Mouse (Mus musculus): ENCODE measurements at regions not wholly inside any gene's neighbourhood (a gene's known extent, or its start where the extent isn't known, plus 50 kb on each side); places are given as distances from the start of the nearest gene placed in this dataset.

GRCm38 (mm10) chr3:78919407-78919806, 366.9 kb downstream of the Rapgef2 start:
- H3K27ac ChIP-seq (ENCODE audit: low read length) = peak overlapping the region; percentile 2; the same call in 1 of the 2 replicates
- no peaks in the 10 kb centered on the region for H3K9me3 ChIP-seq (ENCODE audit: control insufficient read depth, low read length)
- H3K27me3 ChIP-seq (replicated peaks; ENCODE audit: control insufficient read depth, insufficient read depth, low read length) = no peaks in the 10 kb centered on the region
- WGBS = 10% methylated on average over 12 of the region's 12 CpGs
- H3K4me2 ChIP-seq (ENCODE audit: low read length) = peak overlapping the region; percentile 58
- ATAC-seq = peak; percentile 83
- no peaks in the 10 kb centered on the region for H3K36me3 ChIP-seq (ENCODE audit: control insufficient read depth, insufficient read depth)
- H3K4me3 ChIP-seq (replicated peaks; ENCODE audit: low read length) = peak overlapping the region; percentile 18; the same call in 1 of the 2 replicates
- no peak overlapping the region; the same call in 1 of the 2 replicates for H3K9ac ChIP-seq (replicated peaks; ENCODE audit: low read depth, low read length)
- H3K4me1 ChIP-seq (replicated peaks; ENCODE audit: control insufficient read depth, insufficient read depth, low read length) = peaks cover 2% of the 10 kb centered on the region; the same call in 1 of the 2 replicates

- Histone ChIP-seq H3K9ac (replicated peaks; ENCODE audit: low read depth, low read length) (no peak overlapping the region), H3K4me2 (ENCODE audit: low read length) (no peak overlapping the region), H3K27me3 (replicated peaks; ENCODE audit: control insufficient read depth, insufficient read depth, low read length) (no peaks in the 10 kb centered on the region), H3K9me3 (ENCODE audit: control insufficient read depth, low read length) (no peaks in the 10 kb centered on the region), H3K4me3 (replicated peaks; ENCODE audit: low read length) (no peak overlapping the region), H3K36me3 (ENCODE audit: control insufficient read depth, insufficient read depth) (no peaks in the 10 kb centered on the region), H3K27ac (ENCODE audit: low read length) (no peak overlapping the region), H3K4me1 (replicated peaks; ENCODE audit: control insufficient read depth, insufficient read depth, low read length) (peaks cover 3% of the 10 kb centered on the region; the same call in 1 of the 2 replicates)
- 36% methylated on average over 1 of the region's 1 CpGs for WGBS
- ATAC-seq = peak; percentile 81
Observed at GRCm38 (mm10) chr3:78908196-78908844, 378.0 kb downstream of the Rapgef2 start.

GRCm38 (mm10) chr3:78907778-78908177, 378.5 kb downstream of the Rapgef2 start:
- WGBS = 61% methylated on average over 7 of the region's 7 CpGs
- Histone ChIP-seq H3K9ac (replicated peaks; ENCODE audit: low read depth, low read length) (no peak overlapping the region), H3K4me1 (replicated peaks; ENCODE audit: control insufficient read depth, insufficient read depth, low read length) (peaks cover 3% of the 10 kb centered on the region; the same call in 1 of the 2 replicates), H3K27ac (ENCODE audit: low read length) (no peak overlapping the region), H3K27me3 (replicated peaks; ENCODE audit: control insufficient read depth, insufficient read depth, low read length) (no peaks in the 10 kb centered on the region), H3K9me3 (ENCODE audit: control insufficient read depth, low read length) (no peaks in the 10 kb centered on the region), H3K4me2 (ENCODE audit: low read length) (no peak overlapping the region), H3K4me3 (replicated peaks; ENCODE audit: low read length) (no peak overlapping the region), H3K36me3 (ENCODE audit: control insufficient read depth, insufficient read depth) (no peaks in the 10 kb centered on the region)
- peak; percentile 26; the same call in 1 of the 2 replicates for ATAC-seq

DNA sequence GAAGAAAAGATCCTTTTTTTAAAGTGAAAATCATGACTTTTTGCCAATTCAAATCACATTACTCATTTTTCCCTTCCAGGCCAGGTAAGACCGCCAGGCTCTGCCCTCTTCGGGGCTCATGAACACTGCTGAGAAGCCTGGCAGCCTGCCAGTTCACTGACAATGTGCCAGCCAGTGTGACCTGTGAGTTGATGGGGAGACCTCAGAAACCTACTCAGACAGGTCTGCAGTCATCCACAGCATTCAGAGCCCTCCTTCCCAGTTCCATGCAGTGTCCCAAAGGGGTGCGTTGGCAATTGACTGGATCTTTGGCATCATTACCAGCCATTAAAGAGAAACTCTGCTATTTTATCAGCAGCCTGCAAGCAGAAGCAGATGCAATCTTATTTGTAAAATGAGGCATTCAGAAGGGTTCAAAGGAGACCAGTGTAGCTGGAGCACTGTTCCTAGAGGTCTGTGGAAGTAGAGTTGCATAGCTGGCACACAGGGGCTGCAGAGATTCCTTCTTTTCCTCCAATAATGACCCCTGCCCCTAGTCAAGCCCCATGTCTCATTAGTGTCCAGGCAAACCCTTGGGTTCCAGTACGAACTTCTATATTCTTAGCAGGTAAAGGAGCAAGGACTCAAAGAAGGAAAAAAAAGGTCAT, 384.4 kb downstream of the Rapgef2 start:
- no peak overlapping the region for H3K4me3 ChIP-seq (replicated peaks; ENCODE audit: low read length)
- WGBS = 18% methylated on average over 4 of the region's 4 CpGs
- no peaks in the 10 kb centered on the region for H3K9me3 ChIP-seq (ENCODE audit: control insufficient read depth, low read length)
- peaks cover 11% of the 10 kb centered on the region for H3K4me1 ChIP-seq (replicated peaks; ENCODE audit: control insufficient read depth, insufficient read depth, low read length)
- peak; percentile 76 for ATAC-seq
- H3K27me3 ChIP-seq (replicated peaks; ENCODE audit: control insufficient read depth, insufficient read depth, low read length) = no peaks in the 10 kb centered on the region
- H3K36me3 ChIP-seq (ENCODE audit: control insufficient read depth, insufficient read depth) = no peaks in the 10 kb centered on the region
- H3K27ac ChIP-seq (ENCODE audit: low read length) = no peak overlapping the region
- H3K9ac ChIP-seq (replicated peaks; ENCODE audit: low read depth, low read length) = no peak overlapping the region
- H3K4me2 ChIP-seq (ENCODE audit: low read length) = 0 out of 2 replicates have a peak overlapping the region, but pooled peaks have one; percentile 12

DNA sequence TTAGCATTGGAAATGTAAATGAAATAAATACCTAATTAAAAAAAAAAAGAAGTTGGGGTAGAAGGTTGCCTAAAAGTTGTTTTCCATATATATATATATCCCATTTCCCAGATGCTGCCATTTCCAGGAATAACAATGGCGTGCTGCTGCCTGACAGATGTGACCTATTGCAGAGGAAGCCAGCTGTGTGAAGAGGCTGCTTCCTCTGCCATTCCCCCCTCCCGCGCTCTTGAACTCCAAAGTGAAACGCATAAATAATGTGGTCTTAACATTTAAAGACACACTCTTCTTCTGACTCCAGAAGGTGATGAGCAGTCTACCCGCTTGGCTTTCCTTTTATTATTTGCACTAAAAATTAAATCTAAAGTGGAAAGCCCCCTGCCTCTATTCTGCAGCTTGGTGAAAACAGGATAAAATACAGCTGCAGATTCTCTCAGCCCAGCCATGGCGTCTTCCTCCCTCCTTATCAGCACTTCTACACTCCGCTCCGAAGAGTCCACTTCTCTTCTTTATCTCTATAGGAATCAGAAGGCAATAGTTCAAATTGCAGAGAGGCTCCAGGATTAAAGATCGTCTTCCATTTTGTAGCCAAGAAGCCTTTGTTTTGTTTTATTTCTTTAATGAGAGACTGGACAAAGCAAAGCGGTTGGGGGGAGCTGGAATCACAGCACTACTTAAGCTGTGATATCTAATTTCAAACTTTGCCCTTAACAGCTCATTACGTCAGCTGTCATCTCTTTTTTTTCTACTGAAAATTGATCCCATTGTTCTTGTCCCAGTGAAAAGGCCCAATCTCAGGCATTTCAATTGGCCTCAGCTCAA, 385.1 kb downstream of the Rapgef2 start:
- Histone ChIP-seq H3K27ac (ENCODE audit: low read length) (no peak overlapping the region), H3K9me3 (ENCODE audit: control insufficient read depth, low read length) (no peaks in the 10 kb centered on the region), H3K4me1 (replicated peaks; ENCODE audit: control insufficient read depth, insufficient read depth, low read length) (peaks cover 11% of the 10 kb centered on the region), H3K36me3 (ENCODE audit: control insufficient read depth, insufficient read depth) (no peaks in the 10 kb centered on the region), H3K9ac (replicated peaks; ENCODE audit: low read depth, low read length) (no peak overlapping the region), H3K27me3 (replicated peaks; ENCODE audit: control insufficient read depth, insufficient read depth, low read length) (no peaks in the 10 kb centered on the region), H3K4me2 (ENCODE audit: low read length) (0 out of 2 replicates have a peak overlapping the region, but pooled peaks have one; percentile 12), H3K4me3 (replicated peaks; ENCODE audit: low read length) (no peak overlapping the region)
- peak; percentile 48 for ATAC-seq
- 21% methylated on average over 11 of the region's 11 CpGs for WGBS

DNA sequence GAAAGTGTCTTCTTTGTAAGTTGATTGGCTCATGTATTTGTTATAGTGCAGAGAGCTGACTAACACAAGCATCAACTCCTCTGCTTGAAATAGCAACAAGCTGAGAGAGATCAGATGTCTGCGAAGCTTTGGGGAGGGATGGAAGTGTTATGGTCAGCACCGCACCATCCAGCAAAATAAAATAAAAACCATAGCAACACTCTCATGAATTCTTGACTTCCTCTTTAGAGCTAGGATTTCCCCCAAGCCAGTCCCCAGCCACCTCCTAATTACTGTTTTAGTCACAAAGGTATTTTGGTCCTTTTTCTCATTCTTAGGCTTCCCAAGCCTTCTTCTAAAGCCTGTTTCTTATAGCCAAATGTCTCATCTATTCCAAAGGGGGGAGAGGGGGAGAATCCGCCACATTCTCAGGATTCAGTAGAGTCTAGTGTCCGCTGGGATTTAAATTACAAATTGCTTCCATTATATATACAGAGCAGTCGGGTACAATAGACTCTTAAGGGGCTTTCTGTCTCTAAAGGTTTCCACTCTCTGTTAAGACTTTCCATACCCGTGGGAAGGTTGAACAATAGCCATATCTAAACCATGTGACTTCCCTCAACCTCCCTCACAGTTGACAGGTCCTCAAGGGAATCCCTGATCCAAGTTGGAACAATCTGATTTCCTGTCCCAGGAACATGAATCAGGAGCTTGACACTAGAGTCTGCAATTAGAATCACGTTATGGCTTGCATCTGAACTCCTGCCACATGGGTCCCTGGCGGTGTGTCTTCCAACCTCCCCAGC, 386.7 kb downstream of the Rapgef2 start:
- Histone ChIP-seq H3K4me2 (ENCODE audit: low read length) (no peak overlapping the region), H3K9ac (replicated peaks; ENCODE audit: low read depth, low read length) (no peak overlapping the region), H3K27ac (ENCODE audit: low read length) (no peak overlapping the region), H3K4me3 (replicated peaks; ENCODE audit: low read length) (no peak overlapping the region), H3K4me1 (replicated peaks; ENCODE audit: control insufficient read depth, insufficient read depth, low read length) (peaks cover 11% of the 10 kb centered on the region), H3K27me3 (replicated peaks; ENCODE audit: control insufficient read depth, insufficient read depth, low read length) (no peaks in the 10 kb centered on the region), H3K36me3 (ENCODE audit: control insufficient read depth, insufficient read depth) (no peaks in the 10 kb centered on the region), H3K9me3 (ENCODE audit: control insufficient read depth, low read length) (no peaks in the 10 kb centered on the region)
- 51% methylated on average over 8 of the region's 8 CpGs for WGBS
- ATAC-seq = no peak

DNA sequence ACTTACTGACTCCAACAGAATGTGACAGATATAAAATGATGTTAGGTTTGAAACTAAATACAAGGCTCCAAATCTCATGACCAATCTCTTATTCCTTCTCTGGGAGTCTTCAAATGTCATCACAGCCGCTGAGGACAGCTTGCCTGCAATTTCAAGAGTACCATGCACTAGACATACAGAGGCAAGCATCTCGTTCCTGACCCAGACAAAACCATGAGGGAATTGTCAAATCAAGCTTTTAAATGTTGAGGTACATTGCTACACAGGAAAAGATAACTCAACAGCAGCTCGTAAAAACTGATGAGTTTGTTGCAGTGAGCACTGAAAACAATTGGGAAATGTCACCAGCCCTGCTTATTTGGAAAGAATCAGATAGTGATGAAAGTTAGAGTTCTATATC, 397.0 kb downstream of the Rapgef2 start:
- H3K27me3 ChIP-seq (replicated peaks; ENCODE audit: control insufficient read depth, insufficient read depth, low read length) = no peaks in the 10 kb centered on the region
- no peak for ATAC-seq
- 89% methylated on average over 3 of the region's 3 CpGs for WGBS
- no peak overlapping the region for H3K4me3 ChIP-seq (replicated peaks; ENCODE audit: low read length)
- no peak overlapping the region for H3K27ac ChIP-seq (ENCODE audit: low read length)
- H3K36me3 ChIP-seq (ENCODE audit: control insufficient read depth, insufficient read depth) = no peaks in the 10 kb centered on the region
- no peaks in the 10 kb centered on the region for H3K9me3 ChIP-seq (ENCODE audit: control insufficient read depth, low read length)
- H3K9ac ChIP-seq (replicated peaks; ENCODE audit: low read depth, low read length) = no peak overlapping the region
- H3K4me2 ChIP-seq (ENCODE audit: low read length) = no peak overlapping the region
- no peaks in the 10 kb centered on the region for H3K4me1 ChIP-seq (replicated peaks; ENCODE audit: control insufficient read depth, insufficient read depth, low read length)

GRCm38 (mm10) chr3:78884715-78885114, 401.6 kb downstream of the Rapgef2 start:
- Histone ChIP-seq H3K4me3 (replicated peaks; ENCODE audit: low read length) (no peak overlapping the region), H3K9ac (replicated peaks; ENCODE audit: low read depth, low read length) (no peak overlapping the region), H3K27me3 (replicated peaks; ENCODE audit: control insufficient read depth, insufficient read depth, low read length) (no peaks in the 10 kb centered on the region), H3K4me1 (replicated peaks; ENCODE audit: control insufficient read depth, insufficient read depth, low read length) (no peaks in the 10 kb centered on the region), H3K36me3 (ENCODE audit: control insufficient read depth, insufficient read depth) (no peaks in the 10 kb centered on the region), H3K27ac (ENCODE audit: low read length) (no peak overlapping the region), H3K4me2 (ENCODE audit: low read length) (no peak overlapping the region), H3K9me3 (ENCODE audit: control insufficient read depth, low read length) (no peaks in the 10 kb centered on the region)
- 88% methylated on average over 9 of the region's 9 CpGs for WGBS
- ATAC-seq = no peak
